Mouse (Mus musculus) embryonic fibroblast, embryonic 13.5 days (primary cell): ENCODE data around the gene Nans.

Source experiments
- CTCF ChIP-seq: IDR thresholded peaks from 2 replicates; pipeline ENCODE4 v1.5.1; 2011; ENCODE audit warnings: mild to moderate bottlenecking, control low read depth, low read length, moderate library complexity, borderline replicate concordance; ENCODE audit not compliant: insufficient read depth
- POLR2A ChIP-seq: IDR thresholded peaks from 2 replicates; pipeline ENCODE4 v1.6.1; 2011; ENCODE audit warnings: low read depth, mild to moderate bottlenecking, control low read depth, low read length, moderate library complexity

DNA sequence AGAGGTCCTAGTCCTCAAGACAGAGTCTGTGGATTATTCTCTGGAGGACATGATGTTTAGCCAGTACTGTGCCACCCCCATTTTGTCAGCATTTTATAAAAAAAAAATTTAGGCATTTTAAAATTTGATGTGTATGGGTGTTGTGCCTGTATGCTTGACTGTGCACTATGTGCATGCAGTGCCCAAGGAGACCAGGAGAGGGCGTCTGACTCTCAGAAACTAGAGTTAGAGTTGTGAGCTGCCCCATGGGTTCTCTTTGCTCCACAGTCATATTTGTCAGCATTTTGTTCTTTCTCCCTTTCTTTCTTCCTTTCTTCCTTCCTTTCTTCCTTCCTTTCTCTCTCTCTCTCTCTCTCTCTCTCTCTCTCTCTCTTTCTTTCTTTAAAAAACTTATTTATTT is 55.3 kb downstream of the Nans start:
- 0 out of 2 replicates have a peak, but pooled peaks have one; percentile 17 for TF ChIP-seq CTCF
- TF ChIP-seq POLR2A = no peak
